Mouse (Mus musculus): ENCODE data around the gene Tspan2.

The Tspan2 gene

GRCm38 (mm10) chr3:102734313-102735030, at the start of gene Tspan2:
Gene Tspan2, plus strand, starts transcription at chr3:102734529.
- in situ Hi-C loops (cut with MboI, MseI): loop anchor here (5.0 kb wide), 2 partner anchors 443 to 1452 kb away; no protein-coding TSS in a partner anchor

- in situ Hi-C loops (cut with MboI, MseI): no loop called here
Measured at GRCm38 (mm10) chr3:102686861-102687260, 47.5 kb upstream of the Tspan2 start.

- in situ Hi-C loops (cut with MboI, MseI): no loop called here
Measured at GRCm38 (mm10) chr3:102687852-102688251, 46.5 kb upstream of the Tspan2 start.

- in situ Hi-C loops (cut with MboI, MseI): loop anchor here (5.0 kb wide), 1 partner anchor 610 kb away; no protein-coding TSS in a partner anchor
Measured at GRCm38 (mm10) chr3:102691802-102692484, 42.4 kb upstream of the Tspan2 start.

- in situ Hi-C loops (cut with MboI, MseI): loop anchor here (5.0 kb wide), 1 partner anchor 611 kb away; no protein-coding TSS in a partner anchor
Measured at GRCm38 (mm10) chr3:102692758-102693325, 41.5 kb upstream of the Tspan2 start.

- in situ Hi-C loops (cut with MboI, MseI): no loop called here
Measured at GRCm38 (mm10) chr3:102698127-102698526, 36.2 kb upstream of the Tspan2 start.

GRCm38 (mm10) chr3:102701303-102701702, 33.0 kb upstream of the Tspan2 start:
- in situ Hi-C loops (cut with MboI, MseI): loop anchor here (5.0 to 10.0 kb wide), 2 partner anchors 96 to 303 kb away; no protein-coding TSS in a partner anchor

GRCm38 (mm10) chr3:102701902-102702544, 32.3 kb upstream of the Tspan2 start:
- in situ Hi-C loops (cut with MboI, MseI): loop anchor here (5.0 to 10.0 kb wide), 2 partner anchors 95 to 303 kb away; no protein-coding TSS in a partner anchor

GRCm38 (mm10) chr3:102704001-102704401, 30.3 kb upstream of the Tspan2 start:
- in situ Hi-C loops (cut with MboI, MseI): loop anchor here (5.0 to 10.0 kb wide), 2 partner anchors 93 to 301 kb away; no protein-coding TSS in a partner anchor

GRCm38 (mm10) chr3:102708599-102708998, 25.7 kb upstream of the Tspan2 start:
- in situ Hi-C loops (cut with MboI, MseI): loop anchor here (10.0 kb wide), 1 partner anchor 296 kb away; no protein-coding TSS in a partner anchor

- in situ Hi-C loops (cut with MboI, MseI): no loop called here
Measured at GRCm38 (mm10) chr3:102715066-102715584, 19.2 kb upstream of the Tspan2 start.

GRCm38 (mm10) chr3:102715839-102716238, 18.5 kb upstream of the Tspan2 start:
- in situ Hi-C loops (cut with MboI, MseI): no loop called here

- in situ Hi-C loops (cut with MboI, MseI): no loop called here
Measured at GRCm38 (mm10) chr3:102717586-102718285, 16.6 kb upstream of the Tspan2 start.

- in situ Hi-C loops (cut with MboI, MseI): loop anchor here (10.0 kb wide), 1 partner anchor 1782 kb away; no protein-coding TSS in a partner anchor
Measured at GRCm38 (mm10) chr3:102723154-102723553, 11.2 kb upstream of the Tspan2 start.

- in situ Hi-C loops (cut with MboI, MseI): loop anchor here (10.0 kb wide), 1 partner anchor 1781 kb away; no protein-coding TSS in a partner anchor
Measured at GRCm38 (mm10) chr3:102723841-102724570, 10.3 kb upstream of the Tspan2 start.

GRCm38 (mm10) chr3:102724798-102725459, 9.4 kb upstream of the Tspan2 start:
- in situ Hi-C loops (cut with MboI, MseI): loop anchor here (10.0 kb wide), 1 partner anchor 1780 kb away; no protein-coding TSS in a partner anchor

- in situ Hi-C loops (cut with MboI, MseI): loop anchor here (10.0 kb wide), 1 partner anchor 1775 kb away; no protein-coding TSS in a partner anchor
Measured at GRCm38 (mm10) chr3:102729416-102729815, 4.9 kb upstream of the Tspan2 start.

- in situ Hi-C loops (cut with MboI, MseI): loop anchor here (5.0 kb wide), 1 partner anchor 446 kb away; no protein-coding TSS in a partner anchor
Measured at GRCm38 (mm10) chr3:102731112-102731511, 3.2 kb upstream of the Tspan2 start.

GRCm38 (mm10) chr3:102732619-102733018, 1.7 kb upstream of the Tspan2 start:
- in situ Hi-C loops (cut with MboI, MseI): loop anchor here (5.0 kb wide), 1 partner anchor 445 kb away; no protein-coding TSS in a partner anchor
